Mouse (Mus musculus) lung, postnatal 0 days (tissue): ENCODE measurements around the gene Gm29735. TPM values are rescaled to one million over a fixed set of nuclear protein-coding genes. Genes with fewer than 3 reads are reported as not detected.
"Not testable (repeated sequence)": the region's sequence is repeated elsewhere in the genome, so short reads cannot be mapped to it uniquely, and the experiment has no call there.

ENCODE experiments used
- ATAC-seq: fragments of 200-750 bp; cut with Nextera tagmentation; 2 replicates; pipeline ENCODE4 v1.8.0; 2017; ENCODE audit warnings: moderate library complexity
- DNase-seq: peaks from one replicate; pipeline ENCODE4 v3.0.0-alpha.2; 2016; ENCODE audit warnings: low spot score
- H3K27ac ChIP-seq: fragments of 300-500 bp; sonication (generic); 2 replicates; pipeline ENCODE4 v1.5.1; 2014; ENCODE audit warnings: antibody characterized with exemption, mild to moderate bottlenecking, low read length, mixed read lengths
- H3K27me3 ChIP-seq: fragments of 300-500 bp; sonication (generic); replicated peaks from 2 replicates; pipeline ENCODE4 v1.6.1; 2014; ENCODE audit warnings: low read length, mixed read lengths; ENCODE audit not compliant: insufficient read depth
- H3K36me3 ChIP-seq: fragments of 300-500 bp; sonication (generic); 2 replicates; pipeline ENCODE4 v1.6.1; 2014; ENCODE audit warnings: low read length, mixed read lengths; ENCODE audit not compliant: insufficient read depth
- H3K4me1 ChIP-seq: fragments of 300-500 bp; sonication (generic); 2 replicates; pipeline ENCODE4 v1.6.1; 2014; ENCODE audit warnings: antibody characterized with exemption, low read depth, low read length, mixed read lengths; ENCODE audit not compliant: insufficient read depth
- H3K4me2 ChIP-seq: fragments of 300-500 bp; sonication (generic); replicated peaks from 2 replicates; pipeline ENCODE4 v1.6.1; 2014; ENCODE audit warnings: low read depth, mild to moderate bottlenecking, low read length, moderate library complexity, mixed read lengths
- H3K4me3 ChIP-seq: fragments of 300-500 bp; sonication (generic); 2 replicates; pipeline ENCODE4 v1.5.1; 2014; ENCODE audit warnings: low read depth, low read length
- H3K9ac ChIP-seq: fragments of 300-500 bp; sonication (generic); replicated peaks from 2 replicates; pipeline ENCODE4 v1.6.1; 2014; ENCODE audit warnings: low read depth, mild to moderate bottlenecking
- H3K9me3 ChIP-seq: fragments of 300-500 bp; sonication (generic); 2 replicates; pipeline ENCODE4 v1.6.1; 2016; ENCODE audit warnings: low read length, mixed read lengths
- CTCF ChIP-seq: IDR thresholded peaks from 2 replicates; pipeline ENCODE4 v1.5.1; 2016; ENCODE audit warnings: antibody characterized with exemption, mild to moderate bottlenecking
- EP300 ChIP-seq: IDR thresholded peaks from 2 replicates; pipeline ENCODE4 v1.6.1; 2016; ENCODE audit warnings: antibody characterized with exemption, mild to moderate bottlenecking, control low read depth
- WGBS: fragments of 180-500 bp; shearing (Covaris S2); extraction: QIAGEN DNeasy Blood & Tissue Kit; methylation state at CpG from one replicate; pipeline ENCODE4 v1.1.7; 2014; 5-methylcytosine and 5-hydroxymethylcytosine counted together
- polyA plus RNA-seq: library from polyadenylated mRNA; unstranded; fragments of >200 nt; fragmentation: Nextera tagmentation; extraction: Ambion mirVana; gene quantifications from 2 replicates; pipeline ENCODE4 v1.2.1, GENCODE M21; 2015

Gene Gm29735
- polyA plus RNA-seq, 1 experiment from 2014 or later: not detected

DNA sequence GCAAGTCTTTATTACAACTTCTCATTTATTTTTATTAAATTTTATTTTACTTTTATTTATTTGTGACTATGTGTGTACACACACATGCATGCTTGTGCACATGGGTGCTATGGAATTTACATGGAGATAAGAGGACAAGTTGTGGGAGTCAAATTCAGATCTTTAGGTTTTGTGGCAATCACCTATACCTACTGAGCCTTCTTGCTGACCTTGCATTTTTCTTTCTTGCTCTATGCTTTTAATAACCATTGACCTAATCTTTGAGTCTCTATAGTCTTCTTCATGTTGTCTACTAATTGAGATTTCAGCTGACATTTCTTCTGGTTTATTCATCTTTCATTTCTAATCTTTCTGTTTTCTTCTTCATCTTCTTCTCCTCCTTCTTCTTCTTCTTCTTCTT is 8.3 kb downstream of the Gm29735 start:
- Histone ChIP-seq H3K27ac (no peak overlapping the region), H3K36me3 (no peaks in the 10 kb centered on the region), H3K27me3 (no peaks in the 10 kb centered on the region), H3K9ac (no peak overlapping the region), H3K4me1 (no peaks in the 10 kb centered on the region), H3K4me3 (no peak overlapping the region), H3K9me3 (no peaks in the 10 kb centered on the region), H3K4me2 (no peak overlapping the region)
- TF ChIP-seq EP300 (no peak), CTCF (no peak)
- DNase-seq (no peak), ATAC-seq (no peak)

- Histone ChIP-seq H3K4me3 (no peak overlapping the region), H3K4me1 (no peaks in the 10 kb centered on the region), H3K9ac (no peak overlapping the region), H3K4me2 (no peak overlapping the region), H3K27me3 (no peaks in the 10 kb centered on the region), H3K27ac (no peak overlapping the region), H3K9me3 (no peaks in the 10 kb centered on the region), H3K36me3 (no peaks in the 10 kb centered on the region)
- DNase-seq (peak; percentile 75), ATAC-seq (no peak)
- no peak for TF ChIP-seq EP300
- peak; percentile 73 for TF ChIP-seq CTCF
- WGBS: 7% methylated on average over 1 of the region's 1 CpGs
These were observed 10.9 kb downstream of the Gm29735 start for GRCm38 (mm10) chr7:142146033-142146432.

GRCm38 (mm10) chr7:142145413-142145940 is 11.4 kb downstream of the Gm29735 start:
- Histone ChIP-seq H3K4me2 (no peak overlapping the region), H3K4me3 (no peak overlapping the region), H3K9me3 (no peaks in the 10 kb centered on the region), H3K27me3 (no peaks in the 10 kb centered on the region), H3K9ac (no peak overlapping the region), H3K27ac (no peak overlapping the region), H3K36me3 (no peaks in the 10 kb centered on the region), H3K4me1 (no peaks in the 10 kb centered on the region)
- ATAC-seq: no peak
- no peak for TF ChIP-seq EP300
- TF ChIP-seq CTCF: peak; percentile 14; the same call in 1 of the 2 replicates
- DNase-seq: no peak
- WGBS: 31% methylated on average over 4 of the region's 4 CpGs

DNA sequence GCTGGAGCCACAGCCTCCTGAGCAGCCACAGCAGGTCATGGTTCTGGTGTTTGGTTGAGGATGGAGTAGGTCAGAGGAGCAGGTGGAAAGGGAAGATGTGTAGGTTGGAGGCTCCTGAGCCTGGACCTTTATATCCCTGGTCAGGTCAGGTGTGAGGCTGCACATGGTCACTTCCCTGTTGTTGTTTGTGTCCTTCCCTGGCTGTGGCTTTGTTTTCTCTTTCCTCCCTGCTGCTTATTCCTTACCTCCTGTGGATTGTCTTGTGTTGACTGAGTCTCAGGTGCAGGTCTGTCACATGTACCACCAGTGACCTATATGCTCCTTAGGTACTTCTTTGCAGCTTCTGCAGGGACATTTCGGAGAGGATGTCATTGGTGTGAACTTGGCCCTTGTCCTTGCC is 12.4 kb downstream of the Gm29735 start, which contains the start of gene Gm45337:
Gm45337 (minus strand) TSS at position 101 of the 400 bp plus-strand sequence.
- H3K9ac ChIP-seq: no peak within 1 kb of the TSS
- H3K27ac ChIP-seq: no peak within 1 kb of the TSS
- no peaks in the 10 kb centered on the region for H3K9me3 ChIP-seq
- ATAC-seq (no peak), DNase-seq (no peak)
- no peaks in the 10 kb centered on the region for H3K4me1 ChIP-seq
- 60% methylated on average over 1 of the region's 1 CpGs for WGBS
- no peak within 1 kb of the TSS for H3K4me2 ChIP-seq
- H3K27me3 ChIP-seq: no peaks in the 10 kb centered on the region
- TF ChIP-seq EP300 (no peak), CTCF (no peak)
- no peaks in the 10 kb centered on the region for H3K36me3 ChIP-seq
- H3K4me3 ChIP-seq: no peak within 1 kb of the TSS

- not testable (repeated sequence) for H3K36me3 ChIP-seq, H3K9ac ChIP-seq, H3K4me2 ChIP-seq, DNase-seq, H3K27ac ChIP-seq, H3K4me3 ChIP-seq, H3K4me1 ChIP-seq, ATAC-seq, H3K27me3 ChIP-seq, H3K9me3 ChIP-seq
- 4% methylated on average over 1 of the region's 1 CpGs for WGBS
These were observed 13.4 kb downstream of the Gm29735 start for GRCm38 (mm10) chr7:142143506-142144010.

DNA sequence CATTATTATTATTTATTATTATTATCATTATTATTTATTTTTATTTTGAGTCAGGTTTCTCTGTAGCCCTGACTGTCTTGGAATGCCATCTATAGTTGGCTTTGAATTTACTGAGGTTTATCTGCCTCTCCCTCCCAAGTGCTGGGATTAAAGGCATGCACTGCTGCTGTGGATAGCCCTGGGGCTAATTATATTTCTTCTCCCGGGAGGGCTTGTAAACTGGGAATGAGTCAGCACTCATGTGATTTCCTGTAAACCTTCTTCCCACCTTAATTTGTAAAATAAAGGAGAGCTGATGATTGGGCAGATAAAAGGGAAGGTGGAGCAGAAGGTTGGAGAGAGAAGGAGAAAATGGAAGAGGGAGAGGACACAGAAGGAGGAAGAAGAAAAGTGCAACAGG is 16.2 kb downstream of the Gm29735 start:
- WGBS: 33% methylated on average over 1 of the region's 1 CpGs
- ATAC-seq: no peak
- H3K4me2 ChIP-seq: no peak overlapping the region
- no peak overlapping the region for H3K27ac ChIP-seq
- no peak for TF ChIP-seq EP300
- TF ChIP-seq CTCF: no peak
- H3K9me3 ChIP-seq: no peaks in the 10 kb centered on the region
- no peaks in the 10 kb centered on the region for H3K36me3 ChIP-seq
- H3K27me3 ChIP-seq: no peaks in the 10 kb centered on the region
- H3K4me3 ChIP-seq: no peak overlapping the region
- DNase-seq: no peak
- H3K9ac ChIP-seq: no peak overlapping the region
- H3K4me1 ChIP-seq: no peaks in the 10 kb centered on the region

DNA sequence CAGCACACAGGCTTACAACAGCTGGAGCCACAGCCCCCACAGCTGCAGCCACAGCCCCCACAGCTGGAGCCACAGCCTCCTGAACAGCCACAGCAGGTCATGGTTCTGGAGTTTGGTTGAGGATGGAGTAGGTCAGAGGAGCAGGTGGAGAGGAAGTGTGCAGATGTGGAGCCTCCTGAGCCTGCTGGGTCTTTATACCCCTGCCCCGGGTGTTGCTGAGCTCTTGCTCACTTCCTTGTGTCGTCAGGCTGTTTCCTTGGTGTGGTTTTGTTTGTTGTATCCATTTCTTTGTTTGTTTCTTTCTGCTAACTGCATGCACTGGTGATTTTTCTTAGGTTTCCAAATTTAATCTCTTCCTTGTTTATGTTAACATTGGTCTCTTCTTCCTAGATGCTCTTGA is 21.0 kb downstream of the Gm29735 start, which contains the start of gene Gm39115:
Gm39115 (minus strand) TSS at position 101 of the 400 bp plus-strand sequence.
- 27% methylated on average over 2 of the region's 2 CpGs for WGBS
- DNase-seq, H3K4me2 ChIP-seq, H3K9ac ChIP-seq, H3K4me1 ChIP-seq, H3K4me3 ChIP-seq, ATAC-seq, H3K36me3 ChIP-seq, H3K27me3 ChIP-seq, H3K9me3 ChIP-seq, H3K27ac ChIP-seq: not testable (repeated sequence)
